Mouse (Mus musculus) embryonic facial prominence, embryonic 13.5 days (tissue): ENCODE measurements at regions not wholly inside any gene's neighbourhood (a gene's known extent, or its start where the extent isn't known, plus 50 kb on each side); places are given as distances from the start of the nearest gene placed in this dataset.

Experiments
- ATAC-seq: fragments of 200-750 bp; cut with Nextera tagmentation; 2 replicates; pipeline ENCODE4 v1.8.0; 2017; ENCODE audit warnings: low read depth; ENCODE audit not compliant: insufficient number of reproducible peaks, insufficient read depth, low FRiP score, low TSS enrichment
- H3K27ac ChIP-seq: fragments of 300-500 bp; sonication (generic); 2 replicates; pipeline ENCODE4 v1.5.1; 2015; ENCODE audit warnings: moderate library complexity, mild to moderate bottlenecking, inconsistent platforms
- H3K27me3 ChIP-seq: fragments of 300-500 bp; sonication (generic); 2 replicates; pipeline ENCODE4 v1.6.1; 2015; ENCODE audit warnings: mild to moderate bottlenecking, inconsistent platforms
- H3K36me3 ChIP-seq: fragments of 300-500 bp; sonication (generic); 2 replicates; pipeline ENCODE4 v1.6.1; 2015; ENCODE audit warnings: mild to moderate bottlenecking, inconsistent platforms
- H3K4me1 ChIP-seq: fragments of 300-500 bp; sonication (generic); 2 replicates; pipeline ENCODE4 v1.6.1; 2015; ENCODE audit warnings: inconsistent platforms
- H3K4me2 ChIP-seq: fragments of 300-500 bp; sonication (generic); 2 replicates; pipeline ENCODE4 v1.6.1; 2015; ENCODE audit warnings: moderate library complexity, mild to moderate bottlenecking, inconsistent platforms
- H3K4me3 ChIP-seq: fragments of 300-500 bp; sonication (generic); 2 replicates; pipeline ENCODE4 v1.5.1; 2015; ENCODE audit warnings: mild to moderate bottlenecking, inconsistent platforms
- H3K9ac ChIP-seq: fragments of 300-500 bp; sonication (generic); 2 replicates; pipeline ENCODE4 v1.6.1; 2015; ENCODE audit warnings: mild to moderate bottlenecking, inconsistent platforms
- H3K9me3 ChIP-seq: fragments of 300-500 bp; sonication (generic); 2 replicates; pipeline ENCODE4 v1.6.1; 2016; ENCODE audit warnings: inconsistent platforms
- WGBS: fragments of 180-500 bp; shearing (Covaris S2); methylation state at CpG from one replicate; pipeline ENCODE4 v1.1.7; 2015; ENCODE audit warnings: mixed read lengths; 5-methylcytosine and 5-hydroxymethylcytosine counted together

DNA sequence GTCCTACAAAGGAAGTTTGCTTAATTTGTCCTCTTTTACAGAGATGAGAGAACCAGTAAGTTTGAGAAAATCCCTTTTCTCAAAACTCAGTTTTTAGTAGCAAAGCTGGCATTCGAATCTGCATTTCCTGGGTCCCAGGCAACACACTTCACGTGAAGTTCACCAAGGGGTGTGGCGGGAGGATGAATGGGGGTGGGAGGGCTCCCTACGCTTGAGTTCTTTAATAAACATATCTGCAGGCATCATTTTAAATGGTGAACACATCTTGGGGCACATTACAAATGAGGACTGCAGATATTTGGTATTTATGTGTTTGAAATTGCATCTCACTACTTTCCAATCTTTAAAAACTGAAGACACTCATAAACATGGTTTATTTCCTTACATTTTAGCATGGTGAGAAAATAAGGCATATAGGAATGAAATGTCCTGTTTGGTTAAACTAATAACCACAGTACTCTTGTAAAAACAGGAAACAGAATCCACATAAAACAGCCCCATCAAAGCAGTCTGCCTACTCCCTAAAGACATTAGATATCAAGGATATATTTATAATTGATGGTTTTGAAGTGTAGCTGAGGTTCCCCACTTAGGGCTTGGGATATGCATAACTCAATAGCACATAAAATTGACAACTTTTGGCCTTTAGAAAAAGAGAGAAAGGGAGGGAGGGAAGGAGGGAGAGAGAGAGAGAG lies 106.3 kb upstream of the Gm10295 start:
- H3K4me1 ChIP-seq: peaks cover 2% of the 10 kb centered on the region; the same call in 1 of the 2 replicates
- H3K4me2 ChIP-seq: no peak overlapping the region
- WGBS: 78% methylated on average over 4 of the region's 4 CpGs
- H3K27ac ChIP-seq: no peak overlapping the region
- no peaks in the 10 kb centered on the region for H3K9me3 ChIP-seq
- no peak overlapping the region for H3K9ac ChIP-seq
- ATAC-seq: no peak
- H3K4me3 ChIP-seq: no peak overlapping the region
- H3K27me3 ChIP-seq: no peaks in the 10 kb centered on the region
- no peaks in the 10 kb centered on the region for H3K36me3 ChIP-seq

GRCm38 (mm10) chr7:71456421-71456820 lies 105.1 kb upstream of the Gm10295 start:
- peak overlapping the region; percentile 16; the same call in 1 of the 2 replicates for H3K4me2 ChIP-seq
- 76% methylated on average over 13 of the region's 13 CpGs for WGBS

DNA sequence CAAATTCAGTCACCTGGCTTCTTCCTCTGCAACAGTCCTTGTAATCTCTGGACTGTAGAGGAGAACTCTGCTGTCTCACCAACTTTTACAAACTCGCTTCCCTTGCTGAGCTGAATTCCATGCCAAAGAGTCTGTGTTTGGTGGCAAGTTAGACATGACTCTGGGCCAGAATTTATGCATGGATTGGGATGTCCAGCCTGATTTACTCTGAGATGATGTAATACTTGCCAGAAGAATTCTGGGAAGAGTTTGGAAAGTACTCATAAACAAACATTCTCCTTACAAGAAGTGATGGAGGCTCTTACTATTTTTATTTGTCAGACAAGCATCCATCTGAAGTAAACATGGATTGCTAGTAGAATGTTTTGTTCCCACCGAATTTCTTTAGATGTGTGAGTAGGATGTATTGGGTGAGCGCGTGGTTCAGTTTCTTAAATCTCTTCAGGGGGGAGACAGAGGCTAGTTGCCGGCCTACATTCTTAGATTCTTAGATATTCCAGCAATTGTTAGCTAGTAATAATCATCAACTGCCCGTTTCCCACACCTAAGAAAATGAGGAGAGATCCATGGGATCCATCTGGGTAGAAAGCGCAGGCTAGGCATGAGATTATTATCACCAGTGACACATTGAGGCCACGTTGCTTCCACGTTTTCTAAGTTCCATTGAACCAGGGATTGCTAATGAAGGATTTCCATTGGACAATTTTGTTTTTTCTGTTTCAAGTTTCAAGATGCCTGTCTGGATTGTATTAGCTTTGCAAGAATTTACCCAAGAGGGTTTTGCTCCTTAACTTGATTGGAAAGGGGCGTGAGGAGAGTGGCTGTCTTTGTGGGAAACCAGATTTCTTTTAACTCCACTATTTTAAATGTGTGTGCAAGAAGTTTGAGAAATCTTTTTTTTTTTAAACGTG lies 89.3 kb upstream of the Gm10295 start:
- Histone ChIP-seq H3K9me3 (no peaks in the 10 kb centered on the region), H3K4me1 (0 out of 2 replicates have a peak, but pooled peaks cover 5% of the 10 kb centered on the region), H3K27ac (no peak overlapping the region; the same call in 1 of the 2 replicates), H3K4me3 (no peak overlapping the region), H3K4me2 (no peak overlapping the region), H3K27me3 (no peaks in the 10 kb centered on the region), H3K9ac (no peak overlapping the region), H3K36me3 (no peaks in the 10 kb centered on the region)
- no peak for ATAC-seq
- WGBS: 41% methylated on average over 11 of the region's 11 CpGs

More at GRCm38 (mm10) chr7:71456421-71456820, 105.1 kb upstream of the Gm10295 start:
- no peaks in the 10 kb centered on the region for H3K36me3 ChIP-seq
- peaks cover 2% of the 10 kb centered on the region; the same call in 1 of the 2 replicates for H3K4me1 ChIP-seq
- H3K27me3 ChIP-seq: no peaks in the 10 kb centered on the region
- no peak for ATAC-seq
- no peak overlapping the region for H3K9ac ChIP-seq
- no peak overlapping the region for H3K27ac ChIP-seq
- no peaks in the 10 kb centered on the region for H3K9me3 ChIP-seq
- no peak overlapping the region for H3K4me3 ChIP-seq

- no peak overlapping the region for H3K4me2 ChIP-seq
- no peaks in the 10 kb centered on the region for H3K36me3 ChIP-seq
- H3K4me3 ChIP-seq: no peak overlapping the region
- H3K4me1 ChIP-seq: no peaks in the 10 kb centered on the region
- 11% methylated on average over 2 of the region's 2 CpGs for WGBS
- H3K27ac ChIP-seq: no peak overlapping the region
- no peaks in the 10 kb centered on the region for H3K27me3 ChIP-seq
- H3K9ac ChIP-seq: no peak overlapping the region
- H3K9me3 ChIP-seq: no peaks in the 10 kb centered on the region
- no peak for ATAC-seq
Measured at GRCm38 (mm10) chr7:71425982-71426381, 74.7 kb upstream of the Gm10295 start.

- Histone ChIP-seq H3K36me3 (no peaks in the 10 kb centered on the region), H3K4me1 (peaks cover 5% of the 10 kb centered on the region; the same call in 1 of the 2 replicates), H3K4me3 (no peak overlapping the region), H3K27me3 (0 out of 2 replicates have a peak, but pooled peaks cover 4% of the 10 kb centered on the region), H3K4me2 (no peak overlapping the region), H3K9ac (no peak overlapping the region), H3K9me3 (no peaks in the 10 kb centered on the region), H3K27ac (no peak overlapping the region)
- 31% methylated on average over 5 of the region's 5 CpGs for WGBS
- ATAC-seq: no peak
Measured at GRCm38 (mm10) chr7:71419261-71419660, 68.0 kb upstream of the Gm10295 start.

DNA sequence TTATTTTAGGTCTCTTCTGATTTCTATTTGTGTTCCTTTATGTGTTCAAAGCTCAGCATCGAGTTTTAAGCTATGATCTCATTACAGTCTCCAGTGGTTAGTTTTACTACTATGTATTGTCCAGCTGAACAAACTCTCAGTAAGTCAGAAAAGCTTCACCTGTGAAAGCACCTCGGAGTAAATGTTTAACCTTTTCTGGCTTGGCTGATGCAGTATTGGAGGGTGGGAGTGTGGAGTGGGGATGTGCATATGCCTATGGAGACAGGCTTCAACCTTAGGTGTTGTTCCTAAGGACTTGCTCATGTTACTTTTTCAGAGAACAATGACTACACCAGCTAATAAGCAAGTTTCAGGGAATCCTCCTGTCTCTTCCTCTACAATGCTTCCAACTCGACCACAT lies 67.6 kb upstream of the Gm10295 start:
- 54% methylated on average over 3 of the region's 3 CpGs for WGBS
- H3K36me3 ChIP-seq: no peaks in the 10 kb centered on the region
- no peak overlapping the region for H3K4me2 ChIP-seq
- H3K4me3 ChIP-seq: no peak overlapping the region
- ATAC-seq: no peak
- H3K9ac ChIP-seq: no peak overlapping the region
- no peak overlapping the region for H3K27ac ChIP-seq
- H3K27me3 ChIP-seq: 0 out of 2 replicates have a peak, but pooled peaks cover 4% of the 10 kb centered on the region
- no peaks in the 10 kb centered on the region for H3K9me3 ChIP-seq
- H3K4me1 ChIP-seq: peaks cover 5% of the 10 kb centered on the region; the same call in 1 of the 2 replicates

DNA sequence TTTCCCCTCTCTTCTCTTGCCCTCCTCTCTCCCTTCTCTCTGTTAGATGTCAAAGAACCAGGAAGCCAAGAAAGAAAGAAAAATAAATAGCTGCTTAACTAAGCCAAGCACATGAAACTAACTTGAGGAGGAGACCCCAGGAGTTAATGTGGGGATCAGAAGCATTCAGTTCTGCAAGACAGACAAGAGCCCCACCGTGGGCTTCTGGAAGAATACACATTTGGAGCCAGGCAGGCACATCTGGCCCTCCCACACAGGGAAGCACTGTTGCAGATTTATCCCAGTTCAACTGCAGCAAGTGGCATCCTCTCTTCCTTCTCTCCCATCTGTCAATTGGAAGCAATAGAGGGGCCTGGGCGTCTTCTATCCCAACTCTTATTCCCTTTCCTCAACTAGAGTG lies 63.5 kb upstream of the Gm10295 start:
- WGBS: 60% methylated on average over 2 of the region's 2 CpGs
- H3K27ac ChIP-seq: no peak overlapping the region
- no peak overlapping the region for H3K4me2 ChIP-seq
- H3K9me3 ChIP-seq: no peaks in the 10 kb centered on the region
- H3K36me3 ChIP-seq: no peaks in the 10 kb centered on the region
- peaks cover 24% of the 10 kb centered on the region for H3K27me3 ChIP-seq
- no peak overlapping the region for H3K4me3 ChIP-seq
- no peak overlapping the region for H3K9ac ChIP-seq
- no peak for ATAC-seq
- H3K4me1 ChIP-seq: peaks cover 15% of the 10 kb centered on the region

GRCm38 (mm10) chr7:71413121-71413520 lies 61.8 kb upstream of the Gm10295 start:
- ATAC-seq: no peak
- WGBS: 81% methylated on average over 6 of the region's 6 CpGs

GRCm38 (mm10) chr7:71412079-71412478 lies 60.8 kb upstream of the Gm10295 start:
- peak overlapping the region; percentile 65 for H3K4me2 ChIP-seq
- peaks cover 35% of the 10 kb centered on the region for H3K27me3 ChIP-seq
- H3K9me3 ChIP-seq: no peaks in the 10 kb centered on the region
- no peak overlapping the region for H3K27ac ChIP-seq
- H3K36me3 ChIP-seq: no peaks in the 10 kb centered on the region
- no peak overlapping the region for H3K9ac ChIP-seq
- WGBS: under 1% methylated on average over 12 of the region's 12 CpGs
- no peak for ATAC-seq
- peaks cover 10% of the 10 kb centered on the region for H3K4me1 ChIP-seq
- H3K4me3 ChIP-seq: peak overlapping the region; percentile 39

More at GRCm38 (mm10) chr7:71413121-71413520, 61.8 kb upstream of the Gm10295 start:
- no peaks in the 10 kb centered on the region for H3K36me3 ChIP-seq
- no peak overlapping the region for H3K4me3 ChIP-seq
- H3K9ac ChIP-seq: no peak overlapping the region
- no peak overlapping the region for H3K4me2 ChIP-seq
- H3K27ac ChIP-seq: no peak overlapping the region
- H3K9me3 ChIP-seq: no peaks in the 10 kb centered on the region
- H3K4me1 ChIP-seq: peaks cover 10% of the 10 kb centered on the region
- H3K27me3 ChIP-seq: peaks cover 35% of the 10 kb centered on the region

DNA sequence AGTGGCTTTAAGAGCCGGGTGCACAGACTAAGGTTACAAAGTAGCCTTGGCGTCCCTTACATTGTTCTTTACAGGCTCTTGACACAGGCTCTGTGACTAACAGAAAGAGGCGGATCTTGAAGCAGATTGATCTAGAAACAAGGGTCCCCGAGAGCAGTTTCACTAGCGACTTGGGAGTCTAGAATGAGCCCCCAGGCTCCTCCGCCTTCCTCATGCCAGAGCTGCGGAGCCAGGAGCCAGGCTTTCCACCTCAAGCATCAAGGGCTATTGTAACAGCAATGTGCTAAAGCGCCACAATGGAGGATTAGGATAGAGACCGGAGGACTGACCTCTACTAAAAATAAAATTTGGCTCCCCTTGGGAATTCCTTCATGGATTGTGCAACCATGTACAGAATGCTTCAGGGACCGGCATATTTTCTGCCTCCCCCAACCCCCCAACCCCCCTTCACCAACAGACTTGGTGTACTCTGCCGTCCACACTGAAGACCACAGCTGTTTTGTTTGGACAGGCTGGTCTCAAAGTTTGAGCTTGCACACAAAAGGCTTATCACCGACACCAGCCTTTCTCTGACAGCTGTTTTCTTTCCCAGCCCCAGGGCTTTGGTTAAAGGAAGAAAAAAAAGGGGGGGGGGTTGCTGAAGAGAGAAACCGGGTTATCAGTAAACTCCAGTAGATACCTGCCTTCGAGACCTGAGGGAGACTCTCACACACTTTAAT lies 60.2 kb upstream of the Gm10295 start:
- peaks cover 36% of the 10 kb centered on the region for H3K27me3 ChIP-seq
- no peaks in the 10 kb centered on the region for H3K36me3 ChIP-seq
- no peaks in the 10 kb centered on the region for H3K9me3 ChIP-seq
- H3K4me3 ChIP-seq: peak overlapping the region; percentile 39
- no peak overlapping the region for H3K27ac ChIP-seq
- WGBS: 5% methylated on average over 14 of the region's 14 CpGs
- peak overlapping the region; percentile 65 for H3K4me2 ChIP-seq
- no peak for ATAC-seq
- H3K4me1 ChIP-seq: peaks cover 10% of the 10 kb centered on the region
- peak overlapping the region; percentile 51; the same call in 1 of the 2 replicates for H3K9ac ChIP-seq

GRCm38 (mm10) chr7:71409903-71410302 lies 58.6 kb upstream of the Gm10295 start:
- H3K27me3 ChIP-seq: peaks cover 39% of the 10 kb centered on the region
- H3K9me3 ChIP-seq: no peaks in the 10 kb centered on the region
- ATAC-seq: no peak
- H3K27ac ChIP-seq: no peak overlapping the region
- peaks cover 10% of the 10 kb centered on the region for H3K4me1 ChIP-seq
- no peak overlapping the region for H3K9ac ChIP-seq
- H3K36me3 ChIP-seq: no peaks in the 10 kb centered on the region
- H3K4me3 ChIP-seq: no peak overlapping the region
- WGBS: 74% methylated on average over 9 of the region's 9 CpGs
- no peak overlapping the region for H3K4me2 ChIP-seq
